Mouse (Mus musculus) cerebellum, adult 18-20 months (tissue): Measurements from ENCODE around the gene Iqcf1.
"Not testable (repeated sequence)": the region's sequence is repeated elsewhere in the genome, so short reads cannot be mapped to it uniquely, and the experiment has no call there.

Experiments used
- DNase-seq, 2 experiments: peaks; one replicate each; pipeline ENCODE4 v3.0.0; 2021

The Iqcf1 gene

GRCm38 (mm10) chr9:106483606-106484005 is 16.2 kb upstream of the Iqcf1 start:
- no peak for DNase-seq

DNA sequence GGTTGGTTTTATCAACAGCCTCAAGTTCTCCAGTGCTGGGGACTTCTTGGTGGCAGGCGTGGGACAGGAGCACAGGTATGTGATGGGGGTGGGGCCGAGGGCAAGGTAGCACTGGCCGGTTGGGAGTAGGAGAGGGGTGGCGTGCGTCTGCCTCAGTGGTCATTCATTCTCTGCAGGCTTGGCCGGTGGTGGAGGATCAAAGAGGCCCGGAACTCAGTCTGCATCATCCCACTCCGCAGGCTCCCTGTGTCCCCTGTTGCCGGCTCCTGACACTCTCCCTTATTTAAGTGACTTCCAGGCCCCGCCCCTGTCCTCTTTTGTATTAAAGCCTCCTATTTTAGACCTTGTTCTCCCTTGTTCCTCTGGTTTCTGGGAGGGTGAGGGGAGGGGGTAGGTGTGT is 14.7 kb upstream of the Iqcf1 start:
- DNase-seq: no peak

- DNase-seq: not testable (repeated sequence)
These were observed 12.2 kb upstream of the Iqcf1 start for GRCm38 (mm10) chr9:106487602-106488001.

- no peak for DNase-seq
These were observed 2.1 kb downstream of the Iqcf1 start for GRCm38 (mm10) chr9:106501846-106502245.

DNA sequence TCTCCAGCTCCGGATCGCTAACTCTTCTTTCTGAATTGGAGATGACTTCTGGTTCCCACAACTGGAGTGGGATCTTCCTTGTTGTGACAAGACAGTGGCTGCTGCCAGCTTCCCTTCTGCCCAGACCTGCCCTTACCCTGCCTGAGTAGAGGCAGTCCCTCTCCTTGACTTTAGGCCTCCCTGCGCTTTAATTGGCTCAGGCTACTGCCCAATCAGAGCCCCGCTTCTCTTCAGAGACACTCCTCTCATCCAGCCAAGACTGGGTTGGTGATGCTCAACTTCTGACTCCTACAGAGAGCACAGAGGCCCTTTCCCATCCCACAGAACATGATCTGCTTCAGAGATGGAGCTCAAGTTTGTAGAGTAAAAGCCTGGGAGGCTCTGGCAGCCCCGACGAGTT is 4.5 kb downstream of the Iqcf1 start:
- no peak for DNase-seq

DNA sequence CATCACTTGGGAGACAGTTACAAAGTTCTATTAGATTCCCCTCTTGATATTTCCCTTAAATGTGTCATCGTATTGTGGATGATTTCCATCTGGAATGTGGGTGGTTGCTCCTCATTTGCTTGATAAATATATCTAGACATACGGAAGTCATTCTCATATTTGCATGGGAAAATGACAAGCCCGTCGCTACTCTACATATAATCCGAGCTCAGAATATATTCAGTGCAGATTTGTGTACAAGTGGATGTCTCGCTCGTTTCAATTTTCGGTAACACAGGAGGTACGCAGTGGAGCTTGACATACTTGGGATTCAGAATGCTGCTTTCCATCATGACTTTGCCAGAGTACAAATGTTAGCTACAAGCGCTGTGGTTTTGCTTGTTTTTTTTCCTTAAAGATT is 9.6 kb downstream of the Iqcf1 start:
- DNase-seq: no peak

- no peak for DNase-seq
These were observed 13.1 kb downstream of the Iqcf1 start for GRCm38 (mm10) chr9:106512729-106513450.

- DNase-seq: no peak
These were observed 13.8 kb downstream of the Iqcf1 start for GRCm38 (mm10) chr9:106513566-106513965.

- DNase-seq: no peak
These were observed 14.5 kb downstream of the Iqcf1 start, which contains the start of gene Iqcf5 for GRCm38 (mm10) chr9:106514273-106514672. TSS of gene Iqcf5 (plus strand) at chr9:106514573.

GRCm38 (mm10) chr9:106519433-106519832 is 19.7 kb downstream of the Iqcf1 start:
- no peak for DNase-seq

DNA sequence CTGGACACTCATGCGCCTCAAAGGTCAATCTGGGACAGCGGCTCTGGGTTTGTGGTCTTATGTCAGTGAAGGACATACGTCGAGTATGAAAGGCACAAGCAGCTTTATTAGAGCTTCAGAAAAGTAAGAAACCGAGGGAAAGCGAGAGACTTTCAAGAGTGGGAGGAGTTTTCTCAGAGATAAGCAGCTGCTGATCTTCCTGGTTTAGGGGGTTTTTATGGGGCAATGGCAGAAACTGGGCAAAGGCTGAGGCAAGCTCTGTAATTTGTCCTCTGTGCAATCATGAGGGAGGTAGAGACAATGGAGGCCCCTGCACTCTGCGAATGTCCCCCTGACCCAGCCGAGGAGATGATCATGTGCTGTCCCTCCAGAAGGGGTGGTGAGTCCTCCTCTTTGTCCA is 20.1 kb downstream of the Iqcf1 start:
- no peak for DNase-seq

DNA sequence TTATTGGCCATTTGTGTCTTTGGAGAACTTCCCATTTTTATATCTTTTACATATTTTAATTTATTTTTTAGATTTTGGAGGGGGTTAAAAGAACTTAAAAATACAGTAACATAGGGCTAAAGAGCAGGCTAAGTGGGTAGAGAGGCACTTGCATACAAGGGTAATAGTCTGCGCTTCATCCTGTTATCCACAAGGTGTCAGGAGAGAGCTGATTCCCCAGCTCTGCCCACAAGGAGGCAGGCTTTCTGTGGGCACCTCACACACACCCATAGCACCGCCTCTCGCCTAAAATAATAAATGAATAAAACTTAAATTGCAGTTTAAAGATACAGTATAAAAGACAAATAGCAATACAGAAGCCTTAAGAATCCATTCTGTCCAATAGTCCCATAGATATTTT is 32.1 kb downstream of the Iqcf1 start:
- peak in 1 of 2 experiments; percentile 2 for DNase-seq

DNA sequence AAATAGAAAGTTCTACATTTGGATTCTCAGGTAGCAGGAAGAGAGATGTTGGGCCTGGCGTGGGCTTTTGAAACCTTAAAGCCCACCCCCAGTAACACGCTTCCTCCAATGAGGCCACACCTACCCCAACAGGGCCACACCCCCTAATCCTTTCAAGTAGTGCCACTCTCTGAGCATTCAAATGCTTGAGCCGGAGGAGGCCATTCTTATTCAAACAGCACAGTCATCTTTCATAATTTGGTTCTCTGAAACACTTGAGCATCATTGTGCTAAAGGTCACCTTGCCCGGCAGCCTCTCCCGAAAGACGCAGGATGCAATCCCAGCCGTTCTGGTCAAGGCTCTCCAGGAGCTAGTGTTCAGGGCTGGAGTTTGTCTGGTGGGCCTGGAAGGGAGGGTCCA is 34.5 kb downstream of the Iqcf1 start:
- DNase-seq: no peak

GRCm38 (mm10) chr9:106534975-106535374 is 35.2 kb downstream of the Iqcf1 start:
- DNase-seq: no peak
